Mouse (Mus musculus): ENCODE results near the gene Cdk17.

DNA sequence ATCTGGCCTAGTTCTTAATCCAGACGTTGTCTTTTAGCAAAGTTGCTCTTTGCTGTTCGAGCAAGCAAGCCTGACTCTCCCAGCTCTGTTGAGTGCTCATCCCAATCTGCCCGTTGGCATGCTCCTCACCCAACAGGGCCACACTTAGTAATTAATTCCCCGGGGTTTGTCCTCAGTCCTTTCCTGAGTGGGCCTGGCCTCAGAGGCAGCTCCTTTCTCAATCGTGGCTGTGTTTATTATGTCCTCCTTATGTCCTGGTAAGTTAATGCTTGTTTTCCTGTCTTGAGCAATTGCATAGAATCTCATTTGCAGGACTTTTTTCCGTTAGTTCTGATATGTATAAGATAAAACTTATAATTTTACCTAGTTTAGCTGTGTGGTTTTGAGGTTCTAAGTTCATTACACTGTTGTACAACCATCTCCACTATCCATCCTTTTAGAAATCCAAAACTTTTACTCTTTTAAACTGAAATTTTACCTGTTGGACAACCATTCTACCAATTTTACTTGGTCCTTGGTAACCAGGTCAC is 73.1 kb downstream of the Cdk17 start:
- TF ChIP-seq EP300 (IDR thresholded peaks at IDR 0.05; ENCODE audit: low read depth) (no peak), CTCF (IDR thresholded peaks at IDR 0.05; ENCODE audit: low read depth) (no peak)
